Mouse (Mus musculus): ENCODE measurements around the gene Inppl1.

The Inppl1 gene

DNA sequence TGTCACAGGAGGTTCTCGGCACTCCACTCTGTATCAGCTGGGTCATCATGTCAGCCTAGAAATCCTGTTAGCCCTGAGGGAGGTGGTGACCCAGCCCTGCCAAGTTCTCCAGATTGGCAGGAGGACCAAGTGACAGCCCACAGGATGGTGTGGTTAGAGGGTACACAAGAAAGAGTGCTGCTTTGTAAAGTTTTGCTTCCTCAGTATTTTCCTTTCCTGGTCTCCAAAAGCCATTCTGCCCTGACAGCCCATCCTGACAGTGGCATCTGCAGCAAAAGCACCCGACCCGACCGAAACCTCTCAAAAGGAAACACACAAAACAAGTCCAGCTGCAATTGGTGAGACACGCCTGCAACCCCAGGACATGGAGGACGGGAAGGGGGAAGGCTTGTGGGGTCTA, 6.2 kb upstream of the Inppl1 start:
- in situ Hi-C loops (cut with MboI): no loop called here

DNA sequence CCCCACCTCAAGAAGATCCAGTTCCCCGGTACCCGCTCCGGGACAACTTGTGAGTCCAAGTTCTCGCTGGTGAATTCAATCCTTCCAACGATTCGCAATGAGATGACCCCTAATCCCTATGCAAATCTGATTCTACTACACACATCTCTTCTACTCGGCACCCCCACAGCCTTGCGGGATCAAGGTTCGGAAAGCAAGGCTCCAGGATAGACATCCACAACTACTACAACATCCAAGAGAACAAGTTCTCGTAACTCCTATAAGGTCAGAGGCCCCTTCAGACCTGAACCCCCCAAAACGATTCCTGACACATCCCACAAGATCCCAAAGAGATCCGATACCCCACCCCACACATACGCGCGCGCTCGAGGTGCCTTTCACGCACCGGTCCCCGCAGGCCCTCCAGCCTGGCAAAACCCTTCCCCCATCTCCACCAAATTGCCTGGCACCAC, 849 bp downstream of the Inppl1 start:
- in situ Hi-C loops (cut with MboI): no loop called here

DNA sequence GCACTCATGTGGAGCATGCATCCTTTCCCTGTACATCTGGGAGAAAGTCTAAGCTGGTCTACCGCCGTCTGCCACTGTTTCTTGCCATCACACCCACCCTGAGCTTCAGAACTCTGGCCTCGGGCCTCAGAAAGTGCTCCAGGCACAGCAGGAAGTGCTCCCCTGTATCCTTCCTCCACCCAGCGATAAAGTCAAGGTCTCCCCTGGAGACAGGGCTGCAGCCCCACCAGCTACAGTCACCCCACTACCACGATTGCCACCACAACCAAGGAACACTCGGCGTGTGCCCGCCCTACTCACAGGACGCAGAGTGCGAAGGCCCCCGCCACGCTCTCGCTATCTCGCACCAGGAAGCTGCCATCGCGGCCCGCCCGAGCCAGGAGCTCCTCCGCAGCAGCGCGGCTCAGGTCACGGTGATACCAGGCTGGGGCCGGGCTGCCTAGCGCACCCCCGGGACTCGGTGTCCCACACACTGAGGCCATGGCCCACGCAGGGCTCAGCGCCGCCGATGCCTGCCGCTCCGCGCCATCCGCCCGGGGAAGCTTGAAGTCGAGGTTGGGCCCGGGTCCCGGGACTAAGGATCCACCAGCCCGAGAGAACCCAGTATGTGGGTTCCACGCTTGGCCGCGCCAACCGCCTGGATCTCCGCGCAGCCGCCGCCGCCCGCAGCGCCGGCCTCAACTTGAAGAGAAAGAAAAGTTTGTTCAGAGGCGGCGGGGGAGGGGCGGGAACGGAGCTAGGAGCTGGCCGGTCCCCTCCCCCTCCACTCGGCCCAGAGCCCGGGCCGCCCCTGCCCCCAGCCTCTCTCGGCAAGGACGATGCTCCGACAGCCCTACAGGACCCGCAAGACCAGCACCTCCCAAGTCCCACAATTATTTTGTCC, 1.5 kb downstream of the Inppl1 start:
- in situ Hi-C loops (cut with MboI): no loop called here

DNA sequence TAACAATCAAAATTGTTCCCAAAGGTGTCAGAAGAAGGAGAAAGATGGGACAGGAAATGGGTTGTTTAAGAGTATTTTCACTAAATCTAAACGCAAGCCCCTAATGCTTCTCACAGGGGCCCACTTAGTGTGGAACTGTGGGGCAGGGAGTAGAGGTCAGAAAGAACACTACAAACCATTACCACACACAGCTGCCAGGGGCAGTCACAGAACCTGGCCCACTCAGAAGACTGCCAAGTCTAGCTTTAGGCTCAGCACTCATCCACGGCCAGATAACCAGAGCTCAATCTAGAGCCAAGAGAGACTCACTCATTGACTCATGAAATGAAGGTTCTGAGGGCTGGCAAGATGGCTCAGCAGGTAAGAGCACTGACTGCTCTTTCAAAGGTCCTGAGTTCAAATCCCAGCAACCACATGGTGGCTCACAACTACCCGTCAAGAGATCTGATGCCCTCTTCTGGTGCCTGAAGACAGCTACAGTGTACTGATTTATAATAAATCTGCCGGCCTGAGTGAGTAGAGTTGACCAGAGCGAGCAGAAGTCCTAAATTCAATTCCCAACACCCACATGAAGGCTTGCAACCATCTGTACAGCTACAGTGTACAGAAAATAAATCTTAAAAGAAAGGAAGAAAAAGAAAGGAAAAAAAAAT, 2.4 kb downstream of the Inppl1 start:
- in situ Hi-C loops (cut with MboI): no loop called here

DNA sequence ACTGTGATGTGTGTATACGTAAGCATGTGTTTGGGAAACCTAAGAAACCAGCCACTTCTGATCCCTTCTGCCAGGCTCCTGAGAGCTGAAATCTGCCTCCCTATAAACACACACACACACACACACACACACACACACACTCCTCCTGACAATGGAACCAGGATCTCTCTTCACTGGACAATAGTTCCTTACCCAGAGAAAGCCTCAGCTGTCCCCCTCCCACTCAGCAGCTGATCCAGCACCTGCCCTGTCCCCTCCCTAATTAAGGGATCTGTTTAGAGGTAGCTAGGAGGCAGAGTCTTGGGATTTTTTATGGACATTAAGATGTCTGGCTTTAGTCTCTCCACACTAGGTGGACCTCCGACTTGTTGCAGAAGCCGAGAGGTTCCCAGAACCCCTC, 3.1 kb downstream of the Inppl1 start:
- in situ Hi-C loops (cut with MboI): no loop called here

DNA sequence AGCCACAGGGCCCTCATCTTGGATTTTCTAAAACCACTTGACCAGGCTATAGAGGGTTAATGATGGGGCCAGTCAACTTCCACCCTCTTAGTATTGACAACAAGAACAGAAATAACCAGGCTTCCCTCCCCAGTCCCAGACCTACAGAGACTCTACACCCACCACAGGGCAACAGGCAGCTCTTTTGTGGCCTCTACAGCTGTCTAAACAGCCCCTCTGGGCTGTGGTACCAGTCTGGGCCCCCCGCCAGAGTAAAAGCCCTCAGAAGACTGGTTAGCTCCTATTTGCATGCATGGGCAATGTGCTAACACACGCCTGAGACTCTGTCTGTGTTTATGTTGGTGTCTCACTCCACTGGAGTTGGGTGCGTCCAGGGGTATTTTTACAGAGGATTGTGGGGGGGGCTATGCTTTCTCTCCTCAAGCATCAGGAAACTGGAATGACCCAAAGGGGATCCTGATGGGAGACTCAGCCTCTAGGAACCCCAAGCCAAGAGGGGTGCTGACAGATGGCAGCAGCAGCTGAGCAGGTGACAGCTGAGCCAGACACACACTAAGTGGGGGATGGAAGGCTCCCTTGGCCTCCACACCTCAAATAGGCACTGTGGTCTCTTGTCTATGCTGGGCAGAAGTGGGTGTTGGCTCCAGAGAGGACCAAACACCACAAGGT, 4.0 kb downstream of the Inppl1 start:
- in situ Hi-C loops (cut with MboI): no loop called here

DNA sequence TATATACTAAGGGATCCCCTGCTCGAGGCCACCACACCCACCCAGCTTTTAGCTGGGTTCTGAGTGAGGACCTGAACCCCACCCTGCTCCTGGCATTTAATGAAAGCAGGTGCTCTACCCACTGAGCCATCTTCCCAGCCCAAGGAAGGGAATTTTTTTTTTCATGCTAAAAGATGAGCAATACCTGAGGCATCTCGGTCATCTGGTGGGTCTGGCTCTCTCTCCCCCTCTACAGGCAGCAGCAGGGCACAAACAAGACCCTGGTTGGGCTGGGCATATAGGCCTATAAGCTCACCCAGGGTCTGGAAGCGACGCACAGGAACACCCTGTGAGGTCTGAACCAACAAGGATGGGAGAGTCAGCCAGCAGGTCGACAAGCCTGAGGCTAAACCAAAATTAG, 4.7 kb downstream of the Inppl1 start:
- in situ Hi-C loops (cut with MboI): no loop called here

DNA sequence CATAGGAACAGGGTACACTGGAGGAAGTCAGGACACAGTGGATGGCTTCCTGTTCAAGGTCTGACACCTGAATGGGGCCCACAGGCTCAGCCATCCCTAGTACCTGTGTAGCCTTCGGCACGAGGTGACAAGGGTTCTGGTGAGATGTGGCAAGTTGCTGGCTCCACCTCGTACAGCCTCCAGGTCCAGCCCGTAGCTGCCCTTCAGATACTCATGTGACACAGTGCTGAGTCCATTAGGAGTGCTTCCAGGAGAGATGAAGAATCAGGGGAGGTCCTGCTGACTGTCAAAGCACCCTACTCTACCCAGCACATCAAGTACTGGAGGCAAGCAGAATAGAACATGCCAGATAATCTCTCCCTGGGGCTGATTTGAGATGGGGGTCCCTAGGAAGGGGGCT, 5.7 kb downstream of the Inppl1 start:
- in situ Hi-C loops (cut with MboI): no loop called here

DNA sequence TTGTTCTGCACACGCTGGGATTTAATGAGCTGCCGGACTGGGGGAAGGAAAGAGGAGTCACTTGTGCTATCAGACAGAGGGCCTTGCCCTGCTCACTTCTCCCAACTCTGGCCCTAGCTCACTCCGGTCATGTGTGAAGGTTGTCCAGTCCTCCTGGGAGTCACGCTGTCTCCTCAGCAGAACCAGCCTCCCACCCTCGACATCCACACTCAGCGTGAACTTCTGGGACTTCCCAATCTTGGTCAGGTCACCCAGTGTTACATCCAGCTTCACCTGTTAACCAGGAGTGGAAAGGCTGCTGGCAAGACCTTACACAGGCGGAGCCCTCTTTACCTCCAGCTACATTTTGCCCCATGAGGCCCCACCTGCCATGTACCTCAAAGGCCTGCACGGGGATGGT, 6.6 kb downstream of the Inppl1 start:
- in situ Hi-C loops (cut with MboI): no loop called here

DNA sequence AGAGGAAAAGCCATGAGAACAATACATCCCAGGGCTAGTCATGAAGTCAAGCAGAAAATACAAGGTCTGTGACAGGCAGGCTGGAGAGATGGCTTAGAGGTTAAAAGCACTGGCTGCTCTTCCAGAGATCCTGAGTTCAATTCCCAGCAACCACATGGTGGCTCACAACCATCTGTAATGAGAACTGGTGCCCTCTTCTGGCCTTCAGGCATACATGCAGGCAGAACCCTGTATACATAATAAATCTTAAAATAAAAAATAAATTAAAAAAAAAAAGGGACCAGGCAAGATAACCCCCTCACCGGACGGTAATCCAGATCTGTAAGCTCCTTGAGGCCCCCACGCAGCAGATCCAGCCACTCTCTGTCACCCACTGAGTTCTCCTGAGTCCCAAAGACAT, 7.7 kb downstream of the Inppl1 start:
- in situ Hi-C loops (cut with MboI): no loop called here

DNA sequence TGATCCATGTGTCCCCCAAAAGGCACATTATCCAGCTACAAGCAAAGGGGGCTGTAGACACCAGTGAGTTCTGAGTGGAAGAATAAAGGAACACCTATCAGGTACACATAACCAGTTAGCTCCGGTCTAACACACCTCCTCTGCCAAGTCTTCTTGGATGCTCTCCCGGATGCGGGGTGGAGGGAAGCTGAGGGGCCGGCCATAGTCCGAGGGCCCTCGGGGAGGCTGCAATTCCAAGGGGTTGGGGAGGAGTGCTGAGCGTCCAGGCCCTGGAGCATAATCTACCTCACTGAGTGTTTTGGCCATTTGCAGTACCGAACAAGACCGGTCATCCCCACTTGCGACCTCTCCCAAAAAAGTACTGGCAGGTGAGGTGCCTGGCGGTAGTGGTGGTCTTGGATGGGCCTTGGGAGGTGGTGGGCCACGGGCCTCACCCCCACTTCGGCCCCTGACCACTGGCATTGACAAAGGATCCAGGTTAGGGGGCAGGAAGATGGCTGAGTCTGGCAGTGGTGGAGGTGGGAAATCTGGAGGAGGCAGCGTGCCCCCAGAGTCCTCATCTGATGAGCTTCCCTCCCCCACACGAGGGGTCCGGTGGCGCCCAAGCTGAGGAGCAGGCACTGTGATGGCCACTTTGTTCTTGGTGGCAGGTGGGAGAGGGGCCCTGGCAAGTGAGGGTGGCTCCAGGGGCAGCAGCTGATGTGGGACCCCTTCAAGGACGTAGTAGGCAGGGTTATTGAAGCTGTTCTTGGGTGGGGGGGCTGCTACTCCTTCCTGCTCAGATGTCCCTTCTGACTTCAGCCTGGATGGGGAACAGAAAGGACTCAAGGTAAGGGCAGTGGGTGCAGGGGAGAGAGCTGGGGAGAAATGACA, 14.0 kb downstream of the Inppl1 start:
- in situ Hi-C loops (cut with MboI): no loop called here

DNA sequence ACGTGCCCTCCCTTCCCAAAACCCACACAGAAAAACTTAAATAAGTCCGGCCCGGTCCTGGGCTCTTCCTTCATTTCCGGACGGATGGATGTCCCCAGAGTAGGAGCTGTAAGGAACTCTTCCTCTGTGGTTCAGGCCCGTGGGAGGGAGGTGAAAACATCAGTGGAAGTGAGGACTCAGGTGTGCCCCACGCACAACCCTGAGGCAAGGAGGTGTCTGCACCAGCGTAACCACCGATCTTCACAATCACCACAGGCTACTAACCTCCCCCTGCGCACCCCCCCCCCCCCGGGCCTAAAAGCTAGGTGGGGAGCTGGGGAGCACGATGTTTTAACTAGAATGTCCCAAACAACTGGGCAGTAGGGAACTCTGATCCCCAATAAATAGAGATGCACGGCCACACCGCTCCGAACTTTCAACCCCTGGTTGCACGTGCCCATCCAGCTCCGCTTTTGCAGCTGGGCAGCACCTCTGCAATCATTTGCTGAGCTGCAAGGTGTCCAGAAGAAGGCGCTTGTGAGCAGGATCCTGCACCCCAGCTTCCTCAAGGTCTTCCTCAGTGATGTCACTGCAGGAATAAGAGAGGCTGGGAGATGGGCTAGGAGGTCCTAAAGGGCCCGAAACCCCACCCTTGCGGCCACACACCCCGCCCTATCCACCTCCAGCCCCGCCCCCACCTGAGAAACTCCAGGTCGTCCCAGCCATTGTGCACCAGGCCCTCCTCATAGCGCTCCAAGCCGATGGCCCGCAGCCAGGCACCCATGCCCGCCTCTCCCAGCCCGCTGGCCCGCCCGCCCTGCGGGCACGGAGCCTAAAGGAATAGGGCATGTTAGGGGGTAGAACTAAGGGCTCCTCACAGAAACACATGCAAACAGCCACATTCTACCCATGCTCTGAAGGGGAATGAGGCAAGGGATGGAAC, 14.9 kb downstream of the Inppl1 start:
- in situ Hi-C loops (cut with MboI): no loop called here

DNA sequence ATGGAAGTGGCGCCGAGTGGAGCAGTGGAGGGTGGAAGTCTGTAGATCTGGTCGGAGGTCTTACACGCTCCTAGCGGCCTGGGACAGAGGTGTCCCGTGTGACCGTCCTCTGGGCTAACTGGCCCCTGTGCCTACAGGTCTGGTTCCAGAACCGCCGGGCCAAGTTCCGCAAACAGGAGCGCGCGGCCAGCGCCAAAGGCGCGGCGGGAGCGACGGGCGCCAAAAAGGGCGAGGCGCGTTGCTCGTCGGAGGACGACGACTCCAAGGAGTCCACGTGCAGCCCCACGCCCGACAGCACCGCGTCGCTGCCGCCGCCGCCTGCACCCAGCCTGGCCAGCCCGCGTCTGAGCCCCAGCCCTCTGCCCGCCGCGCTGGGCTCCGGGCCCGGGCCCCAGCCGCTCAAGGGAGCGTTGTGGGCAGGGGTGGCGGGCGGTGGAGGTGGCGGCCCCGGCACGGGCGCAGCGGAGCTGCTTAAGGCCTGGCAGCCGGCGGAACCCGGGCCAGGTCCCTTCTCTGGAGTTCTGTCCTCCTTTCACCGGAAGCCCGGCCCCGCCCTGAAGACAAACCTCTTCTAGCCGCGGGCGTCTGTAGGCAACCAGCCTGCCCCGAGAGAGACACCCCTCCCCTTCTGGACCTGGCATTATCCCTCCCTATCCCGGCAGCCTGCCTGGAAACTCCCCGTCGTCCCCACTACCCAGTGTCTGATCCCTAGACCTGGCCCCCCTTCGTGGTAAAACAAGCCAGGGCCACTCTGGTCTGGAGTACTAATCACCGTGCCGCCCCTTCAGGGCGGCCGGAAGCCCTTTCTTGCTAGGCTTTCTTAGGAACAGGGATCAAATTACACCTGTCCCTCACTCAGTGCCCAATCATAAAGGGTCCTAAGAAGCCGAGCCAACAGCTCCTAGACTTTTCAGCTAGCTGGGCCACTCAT, 16.2 kb downstream of the Inppl1 start:
- in situ Hi-C loops (cut with MboI): no loop called here

DNA sequence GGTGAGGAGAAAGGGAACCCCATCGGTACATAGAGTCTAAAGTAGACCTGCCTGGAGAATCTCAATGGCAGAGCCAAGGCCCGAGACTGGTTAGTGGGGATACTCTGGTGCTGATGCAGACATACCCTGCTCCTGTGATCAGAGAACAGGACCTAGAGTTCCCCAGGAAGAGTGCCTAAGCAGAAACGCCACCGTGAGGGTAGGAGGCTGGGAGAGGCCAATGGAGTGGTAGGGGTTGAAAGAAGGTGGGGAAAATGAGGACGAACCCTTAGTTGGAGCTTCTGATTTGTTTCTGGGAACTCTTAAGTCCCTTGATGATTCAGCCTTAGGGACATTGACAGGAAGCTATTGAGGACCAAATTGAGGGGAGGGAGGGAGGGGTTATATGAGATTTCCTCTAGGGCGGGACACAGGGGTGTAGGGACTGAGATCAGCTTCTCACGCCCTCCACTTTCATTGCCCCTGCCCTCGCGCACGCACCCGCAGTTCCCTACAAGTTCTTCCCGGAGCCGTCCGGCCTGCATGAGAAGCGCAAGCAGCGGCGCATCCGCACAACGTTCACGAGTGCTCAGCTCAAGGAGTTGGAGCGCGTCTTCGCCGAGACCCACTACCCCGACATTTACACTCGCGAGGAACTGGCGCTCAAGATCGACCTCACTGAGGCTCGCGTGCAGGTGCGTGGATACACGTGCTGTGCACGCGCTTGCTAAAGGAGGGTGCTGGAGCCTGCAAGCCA, 17.6 kb downstream of the Inppl1 start:
- in situ Hi-C loops (cut with MboI): no loop called here

DNA sequence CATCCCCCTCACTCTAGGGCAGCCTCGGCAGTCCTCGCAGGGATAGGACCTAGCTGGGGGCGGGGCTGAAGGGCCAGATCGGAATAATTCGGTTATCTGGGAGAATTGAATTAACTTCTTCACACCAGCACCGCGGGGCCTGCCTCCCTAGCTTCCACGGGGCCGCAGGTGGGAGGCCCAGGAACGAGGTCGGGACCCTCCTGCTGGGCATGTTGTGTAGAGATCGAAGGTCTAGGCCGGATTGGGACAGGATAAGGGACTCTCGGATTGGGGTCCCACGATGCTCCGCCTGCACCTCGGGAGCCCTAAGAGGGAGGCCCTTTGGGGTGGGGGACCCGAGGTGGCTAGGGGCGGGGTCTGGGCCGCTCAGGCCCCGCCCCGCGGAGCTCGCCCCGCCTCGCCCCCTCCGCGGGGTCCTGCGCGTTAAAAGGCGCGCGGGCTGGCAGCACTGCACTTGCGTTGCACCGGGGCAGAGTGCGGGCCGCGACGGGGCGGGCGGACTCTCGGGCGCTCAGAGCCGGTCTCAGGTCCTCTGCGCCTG, 20.1 kb downstream of the Inppl1 start, which contains the start of gene Phox2a:
Gene Phox2a (plus strand): TSS at position 453 of the 541 bp plus-strand sequence.
- in situ Hi-C loops (cut with MboI): no loop called here

DNA sequence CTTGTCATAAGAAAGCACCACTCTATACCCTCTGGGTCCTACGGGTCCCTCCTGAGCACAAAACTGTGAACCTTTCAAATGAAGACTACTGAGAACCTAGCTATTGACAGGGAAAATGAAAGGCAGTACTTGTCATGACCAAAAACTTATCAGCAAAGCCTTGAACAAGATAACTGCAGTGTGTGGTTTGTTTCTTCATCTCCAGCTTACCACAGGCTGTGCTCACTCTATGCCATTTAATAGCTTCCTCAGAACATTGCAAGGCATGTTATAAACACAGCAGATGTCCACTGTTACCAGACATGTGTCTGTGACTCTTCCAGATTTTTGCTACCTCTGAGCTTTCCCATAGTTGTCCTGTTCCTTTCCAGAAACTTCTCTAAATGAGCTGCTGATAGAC, 61.0 kb downstream of the Inppl1 start:
- in situ Hi-C loops (cut with MboI): no loop called here

DNA sequence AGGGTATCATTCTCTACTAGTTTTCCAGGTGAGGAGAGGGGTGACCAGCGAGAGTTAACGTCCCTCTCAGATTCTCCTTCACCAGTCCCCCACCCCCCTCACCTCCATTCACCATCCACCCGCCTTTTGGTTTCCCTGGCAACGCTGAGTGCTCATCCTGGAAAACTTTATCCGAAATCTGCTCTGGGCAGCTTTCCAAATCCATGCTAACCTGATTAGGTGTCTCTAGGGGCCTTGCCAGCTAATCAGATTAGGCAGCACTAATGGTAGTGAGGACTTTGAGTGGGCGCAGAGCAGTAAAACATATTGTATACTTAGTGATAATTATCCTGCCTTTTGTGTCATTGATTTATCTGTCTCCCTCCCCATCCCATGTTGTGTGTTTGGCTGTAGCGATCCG, 65.3 kb downstream of the Inppl1 start:
- in situ Hi-C loops (cut with MboI): no loop called here

Measured in mature B cell (primary cell).